Mouse (Mus musculus) mature B cell (primary cell): Measurements from ENCODE around the gene Cyp2a12.
"Not testable (repeated sequence)": the region's sequence is repeated elsewhere in the genome, so short reads cannot be mapped to it uniquely, and the experiment has no call there.

ENCODE experiments used
- in situ Hi-C: fragments of 300-500 bp; cut with MboI; formaldehyde crosslinking; loops from 2 replicates; pipeline ENCODE4 v1.14.3; 2019

Cyp2a12 gene

GRCm38 (mm10) chr7:27028789-27029188, at the start of gene Cyp2a12:
TSS of gene Cyp2a12 (plus strand) at chr7:27029081.
- in situ Hi-C loops = no loop called here

- in situ Hi-C loops = not testable (repeated sequence)
Observed at GRCm38 (mm10) chr7:26981464-26981863, 47.4 kb upstream of the Cyp2a12 start.

GRCm38 (mm10) chr7:26981937-26982336, 46.9 kb upstream of the Cyp2a12 start:
- in situ Hi-C loops = not testable (repeated sequence)

DNA sequence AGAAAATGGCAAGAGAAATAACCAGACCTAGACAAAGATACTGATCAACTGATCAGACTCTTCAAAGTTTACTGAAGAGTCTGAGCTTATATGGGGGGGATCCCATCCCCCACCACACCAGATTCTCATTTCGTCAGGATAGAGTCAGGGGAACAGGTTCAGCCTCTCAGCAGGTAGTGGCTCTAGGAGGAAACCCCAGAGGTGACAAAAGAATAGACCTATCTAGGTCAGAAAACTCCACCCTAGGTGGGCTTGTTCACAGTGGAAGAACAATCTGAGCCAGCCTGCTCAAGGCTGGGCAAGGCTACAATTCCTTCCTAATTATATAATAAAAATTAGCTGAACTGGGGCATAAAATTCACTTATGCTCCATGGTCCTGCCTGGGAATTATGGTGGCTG, 46.3 kb upstream of the Cyp2a12 start:
- in situ Hi-C loops = no loop called here

- in situ Hi-C loops = not testable (repeated sequence)
Observed at GRCm38 (mm10) chr7:26983151-26983550, 45.7 kb upstream of the Cyp2a12 start.

- in situ Hi-C loops = not testable (repeated sequence)
Observed at GRCm38 (mm10) chr7:27026581-27026980, 2.3 kb upstream of the Cyp2a12 start.

- in situ Hi-C loops = not testable (repeated sequence)
Observed at GRCm38 (mm10) chr7:27048886-27049285, 20.0 kb downstream of the Cyp2a12 start.

- in situ Hi-C loops = not testable (repeated sequence)
Observed at GRCm38 (mm10) chr7:27059333-27059732, 30.5 kb downstream of the Cyp2a12 start.

DNA sequence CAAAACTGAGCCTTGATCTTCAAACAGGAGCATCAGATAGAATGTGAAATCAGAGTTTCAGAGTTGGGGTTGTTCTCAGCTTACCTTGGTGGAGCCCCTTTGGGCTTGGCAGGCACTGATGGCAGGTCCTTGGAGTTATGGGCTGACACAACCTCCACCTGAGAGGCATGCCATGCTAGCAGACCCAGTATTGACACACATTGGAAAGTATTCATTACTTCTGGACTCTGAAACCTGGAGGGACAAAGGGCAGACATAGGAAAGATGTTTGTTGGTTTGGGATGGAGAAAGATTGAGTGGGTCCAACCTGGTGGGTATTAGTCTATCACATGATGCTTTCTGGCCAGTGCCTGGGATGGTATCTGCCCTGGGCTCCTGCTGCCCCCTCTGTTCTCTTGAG, 31.0 kb downstream of the Cyp2a12 start:
- in situ Hi-C loops = not testable (repeated sequence)

- in situ Hi-C loops = no loop called here
Observed at GRCm38 (mm10) chr7:27078641-27079040, 49.8 kb downstream of the Cyp2a12 start.

DNA sequence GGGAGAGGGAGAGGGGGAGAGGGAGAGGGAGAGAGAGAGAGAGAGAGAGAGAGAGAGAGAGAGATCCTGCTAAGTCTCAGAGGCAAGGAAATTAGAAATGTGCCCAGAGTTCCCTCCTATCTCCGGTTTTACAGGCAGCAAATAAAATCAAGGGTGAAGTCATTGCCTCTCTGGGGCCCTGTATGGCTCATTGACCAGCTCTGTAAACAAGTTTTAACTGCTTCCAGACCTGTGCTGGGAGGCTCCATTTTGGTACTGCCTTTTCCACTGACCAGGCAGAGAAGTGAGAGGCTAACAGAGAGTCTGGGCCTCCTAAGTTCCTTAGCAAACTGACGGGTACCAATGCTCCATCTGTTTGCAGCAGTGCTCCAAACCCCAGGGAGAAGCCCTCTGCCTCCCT, 52.7 kb downstream of the Cyp2a12 start:
- in situ Hi-C loops = no loop called here
